Mouse (Mus musculus) lung, postnatal 0 days (tissue): ENCODE data around the gene Odc1. TPM values are rescaled to one million over a fixed set of nuclear protein-coding genes. Genes with fewer than 3 reads are reported as not detected.
A peak's percentile ranks its signal among the peaks of the same experiment; 100 is the strongest.

Experiments
- ATAC-seq: fragments of 200-750 bp; cut with Nextera tagmentation; 2 replicates; pipeline ENCODE4 v1.8.0; 2017; ENCODE audit warnings: moderate library complexity
- DNase-seq: peaks from one replicate; pipeline ENCODE4 v3.0.0-alpha.2; 2016; ENCODE audit warnings: low spot score
- H3K27ac ChIP-seq: fragments of 300-500 bp; sonication (generic); 2 replicates; pipeline ENCODE4 v1.5.1; 2014; ENCODE audit warnings: antibody characterized with exemption, mild to moderate bottlenecking, low read length, mixed read lengths
- H3K27me3 ChIP-seq: fragments of 300-500 bp; sonication (generic); replicated peaks from 2 replicates; pipeline ENCODE4 v1.6.1; 2014; ENCODE audit warnings: low read length, mixed read lengths; ENCODE audit not compliant: insufficient read depth
- H3K36me3 ChIP-seq: fragments of 300-500 bp; sonication (generic); 2 replicates; pipeline ENCODE4 v1.6.1; 2014; ENCODE audit warnings: low read length, mixed read lengths; ENCODE audit not compliant: insufficient read depth
- H3K4me1 ChIP-seq: fragments of 300-500 bp; sonication (generic); 2 replicates; pipeline ENCODE4 v1.6.1; 2014; ENCODE audit warnings: antibody characterized with exemption, low read depth, low read length, mixed read lengths; ENCODE audit not compliant: insufficient read depth
- H3K4me2 ChIP-seq: fragments of 300-500 bp; sonication (generic); replicated peaks from 2 replicates; pipeline ENCODE4 v1.6.1; 2014; ENCODE audit warnings: low read depth, mild to moderate bottlenecking, low read length, moderate library complexity, mixed read lengths
- H3K4me3 ChIP-seq: fragments of 300-500 bp; sonication (generic); 2 replicates; pipeline ENCODE4 v1.5.1; 2014; ENCODE audit warnings: low read depth, low read length
- H3K9ac ChIP-seq: fragments of 300-500 bp; sonication (generic); replicated peaks from 2 replicates; pipeline ENCODE4 v1.6.1; 2014; ENCODE audit warnings: low read depth, mild to moderate bottlenecking
- H3K9me3 ChIP-seq: fragments of 300-500 bp; sonication (generic); 2 replicates; pipeline ENCODE4 v1.6.1; 2016; ENCODE audit warnings: low read length, mixed read lengths
- CTCF ChIP-seq: IDR thresholded peaks from 2 replicates; pipeline ENCODE4 v1.5.1; 2016; ENCODE audit warnings: antibody characterized with exemption, mild to moderate bottlenecking
- EP300 ChIP-seq: IDR thresholded peaks from 2 replicates; pipeline ENCODE4 v1.6.1; 2016; ENCODE audit warnings: antibody characterized with exemption, mild to moderate bottlenecking, control low read depth
- WGBS: fragments of 180-500 bp; shearing (Covaris S2); extraction: QIAGEN DNeasy Blood & Tissue Kit; methylation state at CpG from one replicate; pipeline ENCODE4 v1.1.7; 2014; 5-methylcytosine and 5-hydroxymethylcytosine counted together
- polyA plus RNA-seq: library from polyadenylated mRNA; unstranded; fragments of >200 nt; fragmentation: Nextera tagmentation; extraction: Ambion mirVana; gene quantifications from 2 replicates; pipeline ENCODE4 v1.2.1, GENCODE M21; 2015

The Odc1 gene
- polyA plus RNA-seq, 1 experiment from 2014 or later: 42.0 TPM

GRCm38 (mm10) chr12:17552949-17553348 is 8.4 kb downstream of the Odc1 start:
- WGBS: 48% methylated on average over 2 of the region's 2 CpGs
- Histone ChIP-seq H3K9ac (no peak overlapping the region), H3K4me1 (no peaks in the 10 kb centered on the region), H3K36me3 (peaks cover 10% of the 10 kb centered on the region; the same call in 1 of the 2 replicates), H3K9me3 (no peaks in the 10 kb centered on the region), H3K27me3 (no peaks in the 10 kb centered on the region), H3K27ac (no peak overlapping the region), H3K4me3 (no peak overlapping the region), H3K4me2 (no peak overlapping the region)
- ATAC-seq: no peak
- DNase-seq: no peak
- TF ChIP-seq CTCF: no peak
- TF ChIP-seq EP300: no peak

GRCm38 (mm10) chr12:17553627-17554026 is 9.0 kb downstream of the Odc1 start:
- H3K27me3 ChIP-seq: no peaks in the 10 kb centered on the region
- H3K27ac ChIP-seq: no peak overlapping the region
- no peak overlapping the region for H3K4me3 ChIP-seq
- no peak for TF ChIP-seq EP300
- no peak for TF ChIP-seq CTCF
- no peak overlapping the region for H3K4me2 ChIP-seq
- H3K36me3 ChIP-seq: peaks cover 10% of the 10 kb centered on the region; the same call in 1 of the 2 replicates
- no peaks in the 10 kb centered on the region for H3K4me1 ChIP-seq
- H3K9me3 ChIP-seq: no peaks in the 10 kb centered on the region
- ATAC-seq (no peak), DNase-seq (no peak)
- H3K9ac ChIP-seq: no peak overlapping the region
- WGBS: 70% methylated on average over 5 of the region's 5 CpGs

GRCm38 (mm10) chr12:17554200-17554951 is 9.8 kb downstream of the Odc1 start:
- DNase-seq: peak; percentile 87
- H3K9me3 ChIP-seq: no peaks in the 10 kb centered on the region
- peaks cover 3% of the 10 kb centered on the region; the same call in 1 of the 2 replicates for H3K36me3 ChIP-seq
- H3K9ac ChIP-seq: no peak overlapping the region
- H3K4me1 ChIP-seq: no peaks in the 10 kb centered on the region
- 26% methylated on average over 15 of the region's 15 CpGs for WGBS
- ATAC-seq: peak; percentile 65
- no peak overlapping the region for H3K4me2 ChIP-seq
- peak; percentile 94 for TF ChIP-seq CTCF
- no peak for TF ChIP-seq EP300
- H3K27me3 ChIP-seq: no peaks in the 10 kb centered on the region
- no peak overlapping the region for H3K27ac ChIP-seq
- H3K4me3 ChIP-seq: no peak overlapping the region

- no peaks in the 10 kb centered on the region for H3K36me3 ChIP-seq
- no peaks in the 10 kb centered on the region for H3K4me1 ChIP-seq
- peak; percentile 91 for TF ChIP-seq CTCF
- TF ChIP-seq EP300: no peak
- no peaks in the 10 kb centered on the region for H3K9me3 ChIP-seq
- WGBS: 29% methylated on average over 21 of the region's 21 CpGs
- H3K27ac ChIP-seq: no peak overlapping the region
- H3K4me2 ChIP-seq: no peak overlapping the region
- H3K9ac ChIP-seq: no peak overlapping the region
- H3K27me3 ChIP-seq: no peaks in the 10 kb centered on the region
- no peak overlapping the region for H3K4me3 ChIP-seq
- DNase-seq (peak; percentile 75), ATAC-seq (peak; percentile 59)
Observed at GRCm38 (mm10) chr12:17556430-17557343, 12.1 kb downstream of the Odc1 start.

GRCm38 (mm10) chr12:17557344-17557966 is 12.9 kb downstream of the Odc1 start:
- Histone ChIP-seq H3K4me2 (no peak overlapping the region), H3K27ac (no peak overlapping the region), H3K4me3 (no peak overlapping the region), H3K9ac (no peak overlapping the region), H3K4me1 (no peaks in the 10 kb centered on the region), H3K27me3 (no peaks in the 10 kb centered on the region), H3K9me3 (no peaks in the 10 kb centered on the region), H3K36me3 (no peaks in the 10 kb centered on the region)
- ATAC-seq: no peak
- DNase-seq: no peak
- TF ChIP-seq EP300 (no peak), CTCF (no peak)
- WGBS: 46% methylated on average over 7 of the region's 7 CpGs

- no peak for ATAC-seq
- no peaks in the 10 kb centered on the region for H3K9me3 ChIP-seq
- 67% methylated on average over 2 of the region's 2 CpGs for WGBS
- no peak for TF ChIP-seq EP300
- no peak for TF ChIP-seq CTCF
- no peak for DNase-seq
- no peaks in the 10 kb centered on the region for H3K4me1 ChIP-seq
- H3K36me3 ChIP-seq: no peaks in the 10 kb centered on the region
- no peak overlapping the region for H3K27ac ChIP-seq
- no peaks in the 10 kb centered on the region for H3K27me3 ChIP-seq
- no peak overlapping the region for H3K4me3 ChIP-seq
- no peak overlapping the region for H3K9ac ChIP-seq
- H3K4me2 ChIP-seq: no peak overlapping the region
Observed at GRCm38 (mm10) chr12:17557967-17558345, 13.4 kb downstream of the Odc1 start.
